Mouse (Mus musculus) embryonic facial prominence, embryonic 13.5 days (tissue): ENCODE measurements around the gene Rab4b. TPM values are rescaled to one million over a fixed set of nuclear protein-coding genes. Genes with fewer than 3 reads are reported as not detected.

Experiments
- ATAC-seq: fragments of 200-750 bp; cut with Nextera tagmentation; 2 replicates; pipeline ENCODE4 v1.8.0; 2017; ENCODE audit warnings: low read depth; ENCODE audit not compliant: insufficient number of reproducible peaks, insufficient read depth, low FRiP score, low TSS enrichment
- H3K27ac ChIP-seq: fragments of 300-500 bp; sonication (generic); 2 replicates; pipeline ENCODE4 v1.5.1; 2015; ENCODE audit warnings: moderate library complexity, mild to moderate bottlenecking, inconsistent platforms
- H3K27me3 ChIP-seq: fragments of 300-500 bp; sonication (generic); 2 replicates; pipeline ENCODE4 v1.6.1; 2015; ENCODE audit warnings: mild to moderate bottlenecking, inconsistent platforms
- H3K36me3 ChIP-seq: fragments of 300-500 bp; sonication (generic); 2 replicates; pipeline ENCODE4 v1.6.1; 2015; ENCODE audit warnings: mild to moderate bottlenecking, inconsistent platforms
- H3K4me1 ChIP-seq: fragments of 300-500 bp; sonication (generic); 2 replicates; pipeline ENCODE4 v1.6.1; 2015; ENCODE audit warnings: inconsistent platforms
- H3K4me2 ChIP-seq: fragments of 300-500 bp; sonication (generic); 2 replicates; pipeline ENCODE4 v1.6.1; 2015; ENCODE audit warnings: moderate library complexity, mild to moderate bottlenecking, inconsistent platforms
- H3K4me3 ChIP-seq: fragments of 300-500 bp; sonication (generic); 2 replicates; pipeline ENCODE4 v1.5.1; 2015; ENCODE audit warnings: mild to moderate bottlenecking, inconsistent platforms
- H3K9ac ChIP-seq: fragments of 300-500 bp; sonication (generic); 2 replicates; pipeline ENCODE4 v1.6.1; 2015; ENCODE audit warnings: mild to moderate bottlenecking, inconsistent platforms
- H3K9me3 ChIP-seq: fragments of 300-500 bp; sonication (generic); 2 replicates; pipeline ENCODE4 v1.6.1; 2016; ENCODE audit warnings: inconsistent platforms
- WGBS: fragments of 180-500 bp; shearing (Covaris S2); methylation state at CpG from one replicate; pipeline ENCODE4 v1.1.7; 2015; ENCODE audit warnings: mixed read lengths; 5-methylcytosine and 5-hydroxymethylcytosine counted together
- polyA plus RNA-seq: library from polyadenylated mRNA; unstranded; fragments of >200 nt; fragmentation: Nextera tagmentation; extraction: Ambion mirVana; gene quantifications from 2 replicates; pipeline ENCODE4 v1.2.1, GENCODE M21; 2015

The Rab4b gene
- polyA plus RNA-seq, 1 experiment from 2014 or later: 74.2 TPM

GRCm38 (mm10) chr7:27166229-27166613 lies 12.5 kb downstream of the Rab4b start:
- Histone ChIP-seq H3K4me1 (peaks cover 52% of the 10 kb centered on the region), H3K36me3 (peaks cover 43% of the 10 kb centered on the region), H3K27ac (peak overlapping the region; percentile 97), H3K9ac (peak overlapping the region; percentile 87), H3K4me2 (peak overlapping the region; percentile 80), H3K4me3 (peak overlapping the region; percentile 74), H3K27me3 (no peaks in the 10 kb centered on the region), H3K9me3 (no peaks in the 10 kb centered on the region)
- peak; percentile 72 for ATAC-seq
- 1% methylated on average over 43 of the region's 43 CpGs for WGBS

DNA sequence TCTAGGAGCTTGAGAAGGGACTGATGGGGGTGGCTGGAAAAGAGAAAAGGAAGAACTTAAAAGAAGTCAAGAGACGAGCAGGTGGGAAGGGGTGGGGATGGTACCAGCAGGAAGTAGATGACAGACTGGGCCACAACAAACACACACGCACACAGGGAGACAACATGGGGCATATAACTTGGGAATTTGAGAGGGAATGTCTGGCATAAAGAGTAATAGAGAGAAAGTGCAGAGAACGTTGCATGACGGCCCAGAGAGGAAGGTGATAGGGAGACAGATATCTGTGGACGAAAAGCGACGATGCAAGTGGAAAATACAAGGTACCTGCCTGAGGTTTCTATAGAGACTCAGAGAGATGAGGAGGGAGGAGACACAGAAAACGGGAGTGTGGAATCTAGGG lies 13.0 kb downstream of the Rab4b start:
- peak overlapping the region; percentile 80 for H3K4me2 ChIP-seq
- peak overlapping the region; percentile 87 for H3K9ac ChIP-seq
- peak overlapping the region; percentile 74 for H3K4me3 ChIP-seq
- 1% methylated on average over 8 of the region's 8 CpGs for WGBS
- no peak for ATAC-seq
- H3K9me3 ChIP-seq: no peaks in the 10 kb centered on the region
- peak overlapping the region; percentile 97 for H3K27ac ChIP-seq
- peaks cover 43% of the 10 kb centered on the region for H3K36me3 ChIP-seq
- peaks cover 56% of the 10 kb centered on the region for H3K4me1 ChIP-seq
- no peaks in the 10 kb centered on the region for H3K27me3 ChIP-seq

DNA sequence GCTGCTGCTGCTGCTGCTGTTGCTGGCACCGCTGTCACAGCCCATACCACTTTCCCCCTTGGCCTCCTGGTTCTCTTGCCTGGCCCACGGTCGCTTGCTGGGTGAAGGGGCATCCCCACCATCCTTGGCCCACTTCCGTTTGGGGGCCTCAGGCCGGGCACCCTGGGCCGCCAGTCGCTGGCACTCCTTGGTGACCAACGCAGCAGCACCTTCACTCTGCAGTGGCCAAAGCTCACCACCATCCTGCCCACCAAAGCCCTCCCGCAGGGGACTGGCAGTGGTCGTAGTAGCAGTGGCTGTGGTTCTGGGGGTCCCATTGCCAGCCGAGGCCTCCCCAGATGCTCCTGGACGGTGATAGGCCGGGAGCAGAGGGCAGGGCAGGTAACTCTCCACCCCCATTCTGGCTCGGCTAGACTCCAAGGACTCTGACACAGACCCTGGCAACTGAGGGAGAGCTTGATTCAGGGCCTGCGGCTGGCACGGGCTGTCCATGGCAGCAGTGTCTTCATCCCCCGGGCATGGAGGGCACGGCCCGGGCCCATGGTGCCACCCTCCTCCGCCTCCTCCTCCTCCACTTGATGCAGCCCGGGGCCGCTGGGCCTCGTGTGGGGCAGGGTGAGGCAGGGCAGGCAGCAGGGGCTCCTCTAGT lies 13.6 kb downstream of the Rab4b start:
- Histone ChIP-seq H3K4me1 (peaks cover 61% of the 10 kb centered on the region), H3K27me3 (no peaks in the 10 kb centered on the region), H3K9me3 (no peaks in the 10 kb centered on the region), H3K27ac (no peak overlapping the region), H3K4me3 (peak overlapping the region; percentile 74), H3K36me3 (peaks cover 45% of the 10 kb centered on the region), H3K4me2 (peak overlapping the region; percentile 80), H3K9ac (peak overlapping the region; percentile 87)
- no peak for ATAC-seq
- WGBS: 67% methylated on average over 23 of the region's 23 CpGs

DNA sequence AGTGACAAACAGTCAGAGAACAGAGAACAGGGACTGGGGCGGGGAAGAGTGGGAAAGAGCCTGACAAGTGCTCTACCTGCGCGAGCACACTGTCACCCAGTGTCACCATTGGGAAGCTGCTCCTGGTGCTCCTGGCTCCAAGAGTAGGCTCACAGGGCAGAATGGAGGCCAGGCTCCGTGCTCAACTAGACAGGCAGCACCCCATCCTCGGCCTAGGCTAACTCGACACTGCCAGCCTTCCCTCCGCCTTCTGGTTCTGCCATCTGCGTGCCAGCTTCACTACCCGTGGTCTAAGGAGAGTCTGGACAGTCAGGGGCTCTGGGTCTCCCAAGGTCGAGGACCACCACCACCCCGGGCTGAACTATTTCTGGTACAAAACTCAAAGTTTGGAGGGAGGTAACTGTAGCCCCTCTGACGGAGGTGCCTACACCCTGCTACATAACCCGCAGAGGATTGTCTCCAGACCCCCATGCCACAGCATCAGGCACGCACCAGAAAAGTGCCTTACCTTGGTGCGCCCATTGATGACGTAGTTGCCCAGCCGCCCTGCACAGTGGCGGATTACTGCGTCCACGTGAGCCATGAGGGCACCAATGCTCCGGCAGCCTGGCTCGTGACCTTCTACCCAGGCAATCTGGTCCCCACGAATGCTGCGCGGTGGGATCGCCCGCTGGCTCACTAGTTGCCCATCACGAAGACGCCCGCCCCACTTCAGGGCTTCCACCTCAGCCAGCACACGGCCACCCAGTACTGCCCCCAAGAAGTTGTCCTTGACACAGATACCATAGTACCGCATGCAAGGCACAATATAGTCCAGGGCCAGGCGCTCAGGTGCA lies 14.4 kb downstream of the Rab4b start:
- peaks cover 64% of the 10 kb centered on the region for H3K4me1 ChIP-seq

GRCm38 (mm10) chr7:27163450-27163805 lies 15.3 kb downstream of the Rab4b start:
- Histone ChIP-seq H3K27me3 (no peaks in the 10 kb centered on the region), H3K27ac (no peak overlapping the region), H3K4me3 (peak overlapping the region; percentile 74), H3K9me3 (no peaks in the 10 kb centered on the region), H3K9ac (peak overlapping the region; percentile 87), H3K4me2 (peak overlapping the region; percentile 80), H3K36me3 (peaks cover 58% of the 10 kb centered on the region), H3K4me1 (peaks cover 64% of the 10 kb centered on the region)
- 78% methylated on average over 5 of the region's 5 CpGs for WGBS
- no peak for ATAC-seq

More for the DNA sequence above, 14.4 kb downstream of the Rab4b start:
- Histone ChIP-seq H3K36me3 (peaks cover 49% of the 10 kb centered on the region), H3K27ac (no peak overlapping the region), H3K4me2 (peak overlapping the region; percentile 80), H3K9me3 (no peaks in the 10 kb centered on the region), H3K9ac (peak overlapping the region; percentile 87), H3K4me3 (peak overlapping the region; percentile 74), H3K27me3 (no peaks in the 10 kb centered on the region)
- no peak for ATAC-seq
- 83% methylated on average over 33 of the region's 33 CpGs for WGBS

DNA sequence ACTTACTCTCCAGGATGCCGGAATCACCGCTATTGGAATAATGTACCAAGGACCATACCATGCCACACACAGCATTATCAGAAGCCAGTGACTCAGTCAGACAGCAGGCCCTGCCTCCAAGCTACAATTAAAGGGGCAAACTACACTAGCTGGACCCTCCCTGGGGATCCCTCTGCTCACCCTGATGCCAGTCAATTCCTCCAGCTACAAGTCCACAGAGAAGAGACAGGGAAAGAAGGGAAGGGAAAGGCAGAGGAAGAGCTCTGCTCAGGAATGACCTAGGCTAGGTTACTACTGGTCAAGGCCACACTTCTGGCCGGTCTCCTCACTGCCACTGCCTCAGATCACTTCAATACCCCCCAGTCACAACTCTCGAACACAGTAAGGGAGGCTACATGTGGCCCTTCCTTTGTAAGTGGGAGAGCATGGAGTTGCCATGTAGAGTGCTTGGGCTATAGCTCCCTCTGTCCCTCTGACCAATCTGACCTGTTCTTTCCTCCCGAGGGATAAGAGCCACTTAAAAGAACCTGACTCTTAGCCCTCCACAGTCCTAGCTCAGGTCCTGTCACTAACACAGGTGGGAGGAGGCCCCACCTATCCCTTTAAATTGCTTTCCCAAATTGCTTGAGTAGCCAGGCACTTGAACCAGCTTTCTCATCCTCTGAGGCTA lies 15.8 kb downstream of the Rab4b start:
- peak overlapping the region; percentile 80 for H3K4me2 ChIP-seq
- 79% methylated on average over 5 of the region's 5 CpGs for WGBS
- H3K9me3 ChIP-seq: no peaks in the 10 kb centered on the region
- no peak for ATAC-seq
- no peak overlapping the region for H3K27ac ChIP-seq
- H3K4me1 ChIP-seq: peaks cover 62% of the 10 kb centered on the region
- peak overlapping the region; percentile 74; the same call in 1 of the 2 replicates for H3K4me3 ChIP-seq
- H3K36me3 ChIP-seq: peaks cover 63% of the 10 kb centered on the region
- peak overlapping the region; percentile 87 for H3K9ac ChIP-seq
- H3K27me3 ChIP-seq: no peaks in the 10 kb centered on the region

DNA sequence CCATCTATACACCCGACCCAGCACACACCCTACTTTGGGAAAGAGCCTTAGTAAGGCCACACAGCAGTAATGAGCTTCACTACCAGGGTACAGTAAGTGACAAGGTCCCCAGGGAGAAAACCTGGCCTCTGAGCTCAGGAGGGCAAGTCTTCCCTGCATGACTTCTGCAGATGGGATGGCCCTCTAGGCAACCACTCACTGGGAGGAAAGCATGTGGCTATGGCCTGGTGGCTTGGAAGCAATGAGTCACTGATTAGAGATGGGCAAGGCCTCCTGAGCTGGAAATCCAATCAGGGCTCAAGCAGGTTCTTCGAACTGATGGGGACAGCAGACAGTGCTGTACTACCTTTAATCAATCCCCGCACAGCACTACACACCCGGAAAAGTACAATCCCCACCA lies 17.0 kb downstream of the Rab4b start:
- Histone ChIP-seq H3K4me3 (no peak overlapping the region), H3K27ac (no peak overlapping the region), H3K9me3 (no peaks in the 10 kb centered on the region), H3K4me2 (no peak overlapping the region), H3K4me1 (peaks cover 53% of the 10 kb centered on the region), H3K27me3 (no peaks in the 10 kb centered on the region), H3K9ac (peak overlapping the region; percentile 36; the same call in 1 of the 2 replicates), H3K36me3 (peaks cover 72% of the 10 kb centered on the region)
- WGBS: 82% methylated on average over 4 of the region's 4 CpGs
- no peak for ATAC-seq

DNA sequence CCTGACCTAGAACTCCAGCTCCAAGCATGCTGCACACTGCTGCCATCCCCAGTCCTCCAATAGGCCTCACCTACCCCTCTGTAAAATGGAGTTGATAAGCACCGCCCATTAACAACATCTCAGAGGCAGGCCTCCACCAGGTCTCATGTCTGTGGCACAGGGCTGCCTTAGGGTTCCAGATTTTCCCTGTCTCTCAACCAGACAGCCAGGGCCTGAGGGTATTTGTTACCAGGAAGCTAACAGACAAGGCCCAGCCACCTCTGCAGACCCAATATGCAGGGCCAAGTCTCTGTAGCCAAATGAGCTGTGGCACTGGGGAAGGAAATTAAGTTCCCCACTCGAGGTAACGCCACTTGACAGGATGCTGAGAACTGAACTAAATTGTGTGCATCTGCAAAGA lies 17.8 kb downstream of the Rab4b start:
- peaks cover 53% of the 10 kb centered on the region for H3K4me1 ChIP-seq
- H3K4me3 ChIP-seq: no peak overlapping the region
- no peak overlapping the region for H3K27ac ChIP-seq
- H3K9me3 ChIP-seq: no peaks in the 10 kb centered on the region
- no peak for ATAC-seq
- 87% methylated on average over 3 of the region's 3 CpGs for WGBS
- peaks cover 72% of the 10 kb centered on the region for H3K36me3 ChIP-seq
- H3K27me3 ChIP-seq: no peaks in the 10 kb centered on the region
- no peak overlapping the region for H3K4me2 ChIP-seq
- no peak overlapping the region for H3K9ac ChIP-seq

- H3K27me3 ChIP-seq: no peaks in the 10 kb centered on the region
- no peaks in the 10 kb centered on the region for H3K9me3 ChIP-seq
- H3K4me2 ChIP-seq: no peak overlapping the region
- H3K4me3 ChIP-seq: no peak overlapping the region
- no peak overlapping the region for H3K27ac ChIP-seq
- 11% methylated on average over 8 of the region's 8 CpGs for WGBS
- H3K9ac ChIP-seq: no peak overlapping the region
- ATAC-seq: peak; percentile 82
- H3K36me3 ChIP-seq: peaks cover 66% of the 10 kb centered on the region
- H3K4me1 ChIP-seq: peaks cover 44% of the 10 kb centered on the region
Measured at GRCm38 (mm10) chr7:27159882-27160281, 18.8 kb downstream of the Rab4b start.

DNA sequence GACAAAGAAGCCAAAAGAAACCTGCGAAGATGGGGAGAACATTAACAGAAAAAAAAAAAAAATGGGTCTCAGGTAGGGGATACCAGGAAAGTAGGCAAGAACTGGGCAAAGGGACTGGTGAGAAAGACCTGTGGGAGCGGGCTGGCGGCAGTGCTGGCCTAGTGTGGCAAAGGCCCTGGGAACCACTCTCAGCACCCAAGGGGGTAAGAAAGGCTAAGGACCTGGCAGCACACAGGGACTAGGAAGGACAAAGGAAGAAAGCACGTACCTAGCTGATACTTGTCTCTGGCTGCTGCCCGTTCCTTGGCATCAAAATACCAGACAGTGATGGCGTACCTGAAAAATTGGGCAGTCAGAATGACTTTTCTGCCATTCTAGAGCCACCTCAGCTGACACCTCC lies 19.4 kb downstream of the Rab4b start:
- Histone ChIP-seq H3K27me3 (no peaks in the 10 kb centered on the region), H3K4me2 (no peak overlapping the region), H3K4me3 (no peak overlapping the region), H3K4me1 (peaks cover 38% of the 10 kb centered on the region), H3K9ac (no peak overlapping the region), H3K36me3 (peaks cover 60% of the 10 kb centered on the region), H3K27ac (no peak overlapping the region), H3K9me3 (no peaks in the 10 kb centered on the region)
- ATAC-seq: no peak
- WGBS: 94% methylated on average over 6 of the region's 6 CpGs

- peaks cover 32% of the 10 kb centered on the region for H3K4me1 ChIP-seq
- H3K9ac ChIP-seq: no peak overlapping the region
- no peaks in the 10 kb centered on the region for H3K27me3 ChIP-seq
- H3K27ac ChIP-seq: no peak overlapping the region
- H3K4me3 ChIP-seq: no peak overlapping the region
- H3K9me3 ChIP-seq: no peaks in the 10 kb centered on the region
- no peak for ATAC-seq
- WGBS: 92% methylated on average over 9 of the region's 9 CpGs
- no peak overlapping the region for H3K4me2 ChIP-seq
- peaks cover 51% of the 10 kb centered on the region for H3K36me3 ChIP-seq
Measured at GRCm38 (mm10) chr7:27158171-27158570, 20.5 kb downstream of the Rab4b start.
